Mouse (Mus musculus) heart, postnatal 0 days (tissue): ENCODE measurements around the gene Dbi.

Source experiments
- CTCF ChIP-seq: IDR thresholded peaks from 2 replicates; pipeline ENCODE4 v1.5.1; 2016; ENCODE audit warnings: antibody characterized with exemption, control low read depth, low read depth
- EP300 ChIP-seq: IDR thresholded peaks from 2 replicates; pipeline ENCODE4 v1.6.1; 2016; ENCODE audit warnings: antibody characterized with exemption, low read depth

GRCm38 (mm10) chr1:120066159-120066558 lies 54.7 kb downstream of the Dbi start:
- TF ChIP-seq CTCF (no peak), EP300 (no peak)
